Mouse (Mus musculus) CD4-positive, CD25-positive, alpha-beta regulatory T cell, adult 4 months (primary cell): ENCODE results near the gene Prss27. TPM values are rescaled to one million over a fixed set of nuclear protein-coding genes. Genes with fewer than 3 reads are reported as not detected.
"Not testable (repeated sequence)": the region's sequence is repeated elsewhere in the genome, so short reads cannot be mapped to it uniquely, and the experiment has no call there.

Source experiments
- ATAC-seq: one replicate; pipeline ENCODE4 v1.8.0; 2017
- polyA plus RNA-seq, 2 experiments: library from polyadenylated mRNA; unstranded; fragments of 100-300 nt; shearing (Covaris generic); gene quantifications; one replicate each; pipeline ENCODE4 v1.2.1; 2017

The Prss27 gene
- polyA plus RNA-seq, 2 experiments from 2014 or later, result not detected

GRCm38 (mm10) chr17:24035087-24035486 lies 2.9 kb upstream of the Prss27 start:
- ATAC-seq, result no peak

- no peak for ATAC-seq
Observed at GRCm38 (mm10) chr17:24036954-24037353, 990 bp upstream of the Prss27 start.

GRCm38 (mm10) chr17:24037360-24037759 lies 584 bp upstream of the Prss27 start:
- ATAC-seq, result no peak

- no peak for ATAC-seq
Observed at GRCm38 (mm10) chr17:24044482-24044881, 6.5 kb downstream of the Prss27 start.

DNA sequence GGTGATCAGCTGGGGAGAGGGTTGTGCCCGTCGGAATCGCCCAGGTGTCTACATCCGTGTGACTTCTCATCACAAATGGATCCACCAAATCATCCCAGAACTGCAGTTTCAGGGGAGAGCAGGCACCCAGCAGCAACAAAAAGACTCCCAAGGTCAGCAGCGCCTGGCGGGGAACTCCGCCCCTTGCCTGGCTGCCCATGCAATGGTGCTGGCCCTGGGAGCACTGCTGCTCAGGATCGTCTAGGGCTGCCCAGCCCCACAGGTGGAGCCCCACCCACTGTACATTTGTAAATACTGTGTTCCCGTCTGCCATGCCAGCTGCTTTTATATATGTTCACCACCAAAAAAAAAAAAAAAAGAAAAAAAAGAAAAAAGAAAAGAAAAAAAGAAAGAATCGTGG lies 7.7 kb downstream of the Prss27 start:
- ATAC-seq, result no peak

- ATAC-seq, result no peak
Observed at GRCm38 (mm10) chr17:24046026-24046425, 8.1 kb downstream of the Prss27 start.

DNA sequence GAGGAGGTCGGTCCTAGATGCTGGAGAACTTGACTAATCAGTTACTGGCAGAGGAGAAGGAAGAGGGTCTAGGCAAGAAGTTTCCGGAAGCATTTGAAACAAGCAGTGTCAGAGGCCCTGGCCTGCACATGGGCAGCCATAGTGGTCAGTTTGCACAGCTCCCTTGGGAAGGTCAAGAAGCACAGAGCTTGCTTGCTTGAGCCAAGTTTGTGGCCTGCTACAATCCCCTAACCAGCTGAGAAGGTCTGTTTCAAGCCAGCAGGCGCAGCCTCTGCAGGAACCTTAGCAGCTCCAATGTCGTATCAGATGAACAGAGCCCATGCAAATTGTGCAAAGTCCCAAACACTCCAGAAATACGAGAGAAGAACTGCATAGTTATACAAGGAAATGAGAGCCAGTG lies 10.1 kb downstream of the Prss27 start:
- ATAC-seq, result no peak

DNA sequence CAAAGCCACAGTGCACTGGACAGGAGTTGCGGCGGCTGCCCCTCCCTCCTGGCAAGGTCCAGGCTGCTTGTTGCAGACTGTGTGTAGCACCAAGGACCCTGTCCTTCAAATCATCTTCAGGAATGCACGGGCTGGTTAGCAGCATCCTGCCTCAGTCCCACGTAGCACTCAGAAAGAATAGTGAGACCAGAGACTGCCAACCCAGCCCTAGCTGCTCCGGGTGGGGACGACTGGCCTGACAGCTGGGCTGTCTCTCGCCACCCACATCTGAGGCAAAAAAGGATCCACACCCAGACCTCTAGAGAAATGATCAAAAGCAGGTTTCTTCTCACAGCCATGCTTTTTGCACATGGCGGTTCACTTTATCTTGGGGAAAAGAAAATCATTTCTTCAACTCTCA lies 11.1 kb downstream of the Prss27 start:
- no peak for ATAC-seq

GRCm38 (mm10) chr17:24056636-24057625 lies 19.0 kb downstream of the Prss27 start:
- ATAC-seq, result no peak

GRCm38 (mm10) chr17:24057730-24058245 lies 19.8 kb downstream of the Prss27 start:
- no peak for ATAC-seq

DNA sequence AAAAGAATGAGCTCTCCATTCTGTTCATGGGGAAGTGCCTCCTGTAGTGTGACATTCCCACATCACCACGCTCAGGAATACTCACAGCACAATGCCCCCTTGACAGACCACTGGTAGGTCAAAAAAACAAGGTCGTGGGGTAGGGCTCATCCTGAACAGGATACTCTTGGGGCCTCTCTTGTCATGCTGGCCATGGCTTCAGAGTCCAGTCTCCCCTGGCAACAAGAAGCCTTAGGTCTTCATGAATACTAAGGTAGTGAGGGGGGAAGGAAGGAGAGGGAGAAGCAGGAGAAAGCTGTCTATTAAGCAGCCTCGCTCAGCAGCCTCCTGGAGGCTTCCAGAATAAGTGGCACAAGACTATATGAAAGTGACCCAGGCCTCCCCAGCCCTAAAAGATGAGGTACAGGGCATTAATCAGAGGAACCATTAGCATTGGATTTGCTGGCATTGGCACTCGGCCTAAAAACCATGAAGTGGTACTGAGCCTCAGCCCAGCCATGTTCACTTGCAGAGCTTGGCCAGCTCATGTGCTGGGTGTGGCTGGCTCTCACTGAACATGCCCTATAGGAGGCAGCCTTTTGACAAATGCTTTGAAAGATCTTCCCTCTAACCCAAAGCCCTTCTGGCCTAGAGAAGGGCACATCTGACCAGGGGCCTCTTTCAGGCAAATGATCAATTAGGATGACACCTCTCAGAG lies 24.7 kb downstream of the Prss27 start:
- no peak for ATAC-seq

DNA sequence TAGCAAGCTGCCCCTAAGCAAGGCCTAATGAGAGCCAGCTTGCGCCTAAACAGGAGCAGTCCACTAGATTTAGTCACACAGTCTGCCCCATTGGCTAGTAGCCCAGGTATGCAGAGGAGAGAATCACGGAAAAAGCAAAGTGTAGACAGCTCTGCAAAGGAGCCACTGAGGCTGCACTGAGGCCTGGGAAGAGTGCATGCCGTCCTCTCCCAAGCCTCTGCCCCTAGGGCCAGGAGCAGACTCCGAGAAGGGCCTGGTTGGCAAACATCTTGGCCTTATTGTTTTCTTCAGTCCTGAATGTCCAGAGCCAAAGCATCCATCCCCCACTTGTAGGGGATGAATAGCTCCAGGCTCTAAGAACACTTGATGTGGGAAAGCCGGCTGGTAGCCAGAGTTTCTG lies 30.3 kb downstream of the Prss27 start:
- no peak for ATAC-seq

- ATAC-seq, result no peak
Observed at GRCm38 (mm10) chr17:24069531-24069930, 31.6 kb downstream of the Prss27 start.

- ATAC-seq, result peak; percentile 94
Observed at GRCm38 (mm10) chr17:24072919-24073696, 35.2 kb downstream of the Prss27 start, which contains the start of gene Kctd5. TSS of gene Kctd5 (minus strand) at chr17:24073485.

- no peak for ATAC-seq
Observed at GRCm38 (mm10) chr17:24077101-24077500, 39.2 kb downstream of the Prss27 start.

DNA sequence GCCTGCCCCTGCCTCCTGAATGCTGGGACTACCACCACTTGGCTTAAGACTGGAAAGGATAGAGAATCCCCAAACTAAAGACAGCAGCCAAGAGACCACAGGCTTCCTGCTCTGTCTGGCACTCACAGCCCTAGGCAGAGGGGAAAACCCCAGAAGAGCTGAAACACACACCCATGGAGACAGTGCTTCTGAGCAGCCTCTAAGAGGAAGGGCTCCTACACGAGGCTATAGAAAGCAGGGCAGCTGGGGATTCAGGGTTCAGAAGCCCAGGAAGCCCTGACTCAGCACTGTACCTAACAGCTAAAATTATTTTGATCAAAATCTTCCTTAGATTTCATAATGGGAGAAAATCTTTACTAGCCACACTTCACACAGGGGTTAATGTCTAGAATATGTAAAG lies 46.6 kb downstream of the Prss27 start:
- ATAC-seq, result peak; percentile 99

- not testable (repeated sequence) for ATAC-seq
Observed at GRCm38 (mm10) chr17:24086399-24086798, 48.5 kb downstream of the Prss27 start.

GRCm38 (mm10) chr17:24090575-24090974 lies 52.6 kb downstream of the Prss27 start:
- no peak for ATAC-seq
